Mouse (Mus musculus): ENCODE results near the gene Dusp16.

Dusp16 gene

GRCm38 (mm10) chr6:134792141-134793045 is at the start of gene Dusp16:
Dusp16 (minus strand) TSS chr6:134792625.
- peak; percentile 73 to 77 for DNase-seq (ENCODE audit: low spot score in 2 of 2)

- DNase-seq (ENCODE audit: low spot score in 2 of 2), result no peak
Observed at GRCm38 (mm10) chr6:134840346-134840745, 47.9 kb upstream of the Dusp16 start.

GRCm38 (mm10) chr6:134838111-134838510 is 45.7 kb upstream of the Dusp16 start:
- no peak for DNase-seq (ENCODE audit: low spot score in 2 of 2)

- DNase-seq (ENCODE audit: low spot score in 2 of 2), result no peak
Observed at GRCm38 (mm10) chr6:134834585-134835251, 42.3 kb upstream of the Dusp16 start.

- DNase-seq (ENCODE audit: low spot score in 2 of 2), result no peak
Observed at GRCm38 (mm10) chr6:134830776-134831175, 38.4 kb upstream of the Dusp16 start.

- peak; percentile 95 to 97 for DNase-seq (ENCODE audit: low spot score in 2 of 2)
Observed at GRCm38 (mm10) chr6:134829786-134830700, 37.6 kb upstream of the Dusp16 start, which contains the start of gene Crebl2. Crebl2 (plus strand) TSS chr6:134830154.

- peak in 1 of 2 experiments; percentile 42 for DNase-seq (ENCODE audit: low spot score in 2 of 2)
Observed at GRCm38 (mm10) chr6:134822844-134823243, 30.4 kb upstream of the Dusp16 start.

GRCm38 (mm10) chr6:134820411-134820810 is 28.0 kb upstream of the Dusp16 start:
- no peak for DNase-seq (ENCODE audit: low spot score in 2 of 2)

GRCm38 (mm10) chr6:134819741-134820140 is 27.3 kb upstream of the Dusp16 start:
- DNase-seq (ENCODE audit: low spot score in 2 of 2), result no peak

GRCm38 (mm10) chr6:134817051-134817928 is 24.9 kb upstream of the Dusp16 start:
- DNase-seq (ENCODE audit: low spot score in 2 of 2), result no peak

GRCm38 (mm10) chr6:134813066-134813465 is 20.6 kb upstream of the Dusp16 start:
- DNase-seq (ENCODE audit: low spot score in 2 of 2), result no peak

- DNase-seq (ENCODE audit: low spot score in 2 of 2), result no peak
Observed at GRCm38 (mm10) chr6:134807794-134808193, 15.4 kb upstream of the Dusp16 start.

- no peak for DNase-seq (ENCODE audit: low spot score in 2 of 2)
Observed at GRCm38 (mm10) chr6:134807091-134807490, 14.7 kb upstream of the Dusp16 start.

GRCm38 (mm10) chr6:134806130-134806529 is 13.7 kb upstream of the Dusp16 start:
- no peak for DNase-seq (ENCODE audit: low spot score in 2 of 2)

GRCm38 (mm10) chr6:134804736-134805277 is 12.4 kb upstream of the Dusp16 start:
- DNase-seq (ENCODE audit: low spot score in 2 of 2), result no peak

GRCm38 (mm10) chr6:134802641-134803043 is 10.2 kb upstream of the Dusp16 start:
- DNase-seq (ENCODE audit: low spot score in 2 of 2), result no peak

- no peak for DNase-seq (ENCODE audit: low spot score in 2 of 2)
Observed at GRCm38 (mm10) chr6:134801483-134801882, 9.1 kb upstream of the Dusp16 start.

GRCm38 (mm10) chr6:134796297-134796696 is 3.9 kb upstream of the Dusp16 start:
- DNase-seq (ENCODE audit: low spot score in 2 of 2), result no peak

GRCm38 (mm10) chr6:134793911-134794520 is 1.6 kb upstream of the Dusp16 start:
- peak; percentile 71 to 86 for DNase-seq (ENCODE audit: low spot score in 2 of 2)
